Mouse (Mus musculus) hindbrain, embryonic 12.5 days (tissue): Measurements from ENCODE around the gene Rnf121. TPM values are rescaled to one million over a fixed set of nuclear protein-coding genes. Genes with fewer than 3 reads are reported as not detected.
"Not testable (repeated sequence)": the region's sequence is repeated elsewhere in the genome, so short reads cannot be mapped to it uniquely, and the experiment has no call there.

Experiments
- ATAC-seq: fragments of 200-750 bp; cut with Nextera tagmentation; 2 replicates; pipeline ENCODE4 v1.8.0; 2017; ENCODE audit warnings: moderate TSS enrichment; ENCODE audit not compliant: low FRiP score
- H3K27ac ChIP-seq: fragments of 300-500 bp; sonication (generic); 2 replicates; pipeline ENCODE4 v1.5.1; 2016; ENCODE audit warnings: mild to moderate bottlenecking
- H3K27me3 ChIP-seq: fragments of 300-500 bp; sonication (generic); 2 replicates; pipeline ENCODE4 v1.6.1; 2016; ENCODE audit warnings: mild to moderate bottlenecking
- H3K36me3 ChIP-seq: fragments of 300-500 bp; sonication (generic); 2 replicates; pipeline ENCODE4 v1.6.1; 2016; ENCODE audit warnings: mild to moderate bottlenecking
- H3K4me1 ChIP-seq: fragments of 300-500 bp; sonication (generic); 2 replicates; pipeline ENCODE4 v1.6.1; 2016
- H3K4me2 ChIP-seq: fragments of 300-500 bp; sonication (generic); replicated peaks from 2 replicates; pipeline ENCODE4 v1.6.1; 2016; ENCODE audit warnings: mild to moderate bottlenecking
- H3K4me3 ChIP-seq: fragments of 300-500 bp; sonication (generic); 2 replicates; pipeline ENCODE4 v1.5.1; 2016; ENCODE audit warnings: mild to moderate bottlenecking
- H3K9ac ChIP-seq: fragments of 300-500 bp; sonication (generic); 2 replicates; pipeline ENCODE4 v1.6.1; 2016; ENCODE audit warnings: mild to moderate bottlenecking, moderate library complexity
- H3K9me3 ChIP-seq: fragments of 300-500 bp; sonication (generic); replicated peaks from 2 replicates; pipeline ENCODE4 v1.6.1; 2016; ENCODE audit warnings: mild to moderate bottlenecking
- WGBS: fragments of 180-500 bp; shearing (Covaris S2); methylation state at CpG from one replicate; pipeline ENCODE4 v1.1.7; 2016; 5-methylcytosine and 5-hydroxymethylcytosine counted together
- polyA plus RNA-seq: library from polyadenylated mRNA; unstranded; fragments of >200 nt; fragmentation: Nextera tagmentation; extraction: Ambion mirVana; gene quantifications from 2 replicates; pipeline ENCODE4 v1.2.1, GENCODE M21; 2016

Rnf121 gene
- polyA plus RNA-seq, 1 experiment from 2014 or later, result 29.2 TPM

DNA sequence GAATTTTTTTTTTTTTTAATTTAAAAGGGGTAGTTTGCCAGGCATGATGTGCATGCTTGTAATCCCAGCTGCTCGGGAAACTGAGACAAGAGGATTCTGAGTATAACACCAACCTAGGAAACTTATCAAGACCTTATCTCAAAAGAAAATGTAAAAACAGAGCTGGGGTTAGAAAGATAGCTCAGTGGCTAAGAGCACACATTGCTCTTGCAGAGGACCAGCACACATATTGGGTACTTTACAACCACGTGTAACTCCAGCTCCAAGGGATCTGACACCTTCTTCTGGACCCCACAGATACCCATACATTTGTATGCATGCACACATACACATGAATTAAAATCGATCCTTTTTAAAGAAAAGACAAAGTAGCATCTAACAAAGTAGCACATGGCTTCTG is 3.9 kb downstream of the Rnf121 start:
- Histone ChIP-seq H3K27me3 (no peaks in the 10 kb centered on the region), H3K4me1 (peaks cover 25% of the 10 kb centered on the region), H3K4me2 (no peak overlapping the region), H3K9ac (no peak overlapping the region), H3K27ac (no peak overlapping the region), H3K4me3 (no peak overlapping the region), H3K9me3 (no peaks in the 10 kb centered on the region), H3K36me3 (peaks cover 23% of the 10 kb centered on the region; the same call in 1 of the 2 replicates)
- WGBS, result 95% methylated on average over 3 of the region's 3 CpGs
- no peak for ATAC-seq

DNA sequence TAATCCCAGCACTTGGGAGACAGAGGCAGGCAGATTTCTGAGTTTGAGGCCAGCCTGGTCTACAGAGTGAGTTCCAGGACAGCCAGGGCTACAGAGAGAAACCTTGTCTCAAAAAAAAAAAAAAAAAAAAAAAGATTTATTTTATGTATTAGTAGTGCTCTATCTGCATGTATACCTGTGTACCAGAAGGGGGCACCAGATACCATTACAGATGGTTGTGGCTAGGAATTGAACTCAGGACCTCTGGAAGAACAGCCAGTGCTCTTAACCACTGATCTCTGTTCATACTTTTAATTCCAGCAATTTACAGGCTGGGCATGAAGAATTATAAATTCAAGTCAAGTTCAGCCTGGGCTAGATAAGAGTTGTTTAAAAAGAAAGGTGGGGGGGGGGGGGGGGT is 16.7 kb downstream of the Rnf121 start:
- not testable (repeated sequence) for H3K27ac ChIP-seq, H3K27me3 ChIP-seq, H3K4me3 ChIP-seq, H3K9ac ChIP-seq, ATAC-seq, H3K4me1 ChIP-seq, H3K4me2 ChIP-seq, H3K9me3 ChIP-seq
- peaks cover 15% of the 10 kb centered on the region; the same call in 1 of the 2 replicates for H3K36me3 ChIP-seq

DNA sequence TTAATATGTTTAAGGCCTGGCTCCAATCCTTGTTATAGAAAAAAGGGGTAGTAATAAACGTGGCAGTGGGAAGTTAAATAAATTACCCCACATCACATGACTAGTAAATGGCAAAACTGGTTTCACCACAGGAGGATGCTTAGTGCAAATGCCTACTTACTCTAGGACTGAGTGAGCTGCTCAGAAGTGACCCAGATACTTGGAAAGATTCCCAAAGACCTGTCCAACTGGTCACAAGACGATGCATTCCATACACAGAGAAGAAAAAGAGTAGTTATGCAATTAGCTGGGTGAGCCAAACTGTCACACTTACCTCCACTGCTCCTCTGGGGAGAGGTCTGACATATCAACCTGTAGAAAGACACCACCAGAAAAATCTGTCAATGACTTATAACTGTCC is 23.0 kb downstream of the Rnf121 start:
- H3K4me3 ChIP-seq, result no peak overlapping the region
- peaks cover 36% of the 10 kb centered on the region for H3K36me3 ChIP-seq
- 84% methylated on average over 2 of the region's 2 CpGs for WGBS
- H3K9me3 ChIP-seq, result no peaks in the 10 kb centered on the region
- H3K4me2 ChIP-seq, result no peak overlapping the region
- H3K27me3 ChIP-seq, result no peaks in the 10 kb centered on the region
- ATAC-seq, result no peak
- H3K9ac ChIP-seq, result no peak overlapping the region
- H3K27ac ChIP-seq, result no peak overlapping the region
- no peaks in the 10 kb centered on the region for H3K4me1 ChIP-seq

DNA sequence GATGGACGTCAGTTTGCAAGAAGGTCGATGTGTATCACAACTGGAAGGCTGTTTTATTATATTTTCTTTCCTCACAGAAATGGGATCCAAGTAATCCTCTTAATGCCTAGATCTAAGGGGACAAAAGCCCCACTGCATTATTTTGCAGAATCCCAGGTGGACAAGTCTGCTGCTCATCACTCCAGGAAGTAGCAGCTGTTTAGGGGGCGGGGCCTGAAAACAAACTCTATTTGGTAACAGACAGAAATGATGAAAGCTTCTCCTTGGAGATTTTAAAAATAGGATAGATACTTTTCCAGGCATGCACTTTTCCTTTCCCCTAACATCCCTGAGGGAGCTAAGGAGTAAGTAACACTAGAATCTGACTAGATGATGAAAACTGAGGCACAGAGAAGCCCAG is 28.0 kb downstream of the Rnf121 start:
- H3K36me3 ChIP-seq, result peaks cover 78% of the 10 kb centered on the region
- H3K9ac ChIP-seq, result no peak overlapping the region
- H3K27me3 ChIP-seq, result no peaks in the 10 kb centered on the region
- H3K4me2 ChIP-seq, result no peak overlapping the region
- 96% methylated on average over 3 of the region's 3 CpGs for WGBS
- H3K9me3 ChIP-seq, result no peaks in the 10 kb centered on the region
- no peak overlapping the region for H3K4me3 ChIP-seq
- no peaks in the 10 kb centered on the region for H3K4me1 ChIP-seq
- no peak for ATAC-seq
- no peak overlapping the region for H3K27ac ChIP-seq

DNA sequence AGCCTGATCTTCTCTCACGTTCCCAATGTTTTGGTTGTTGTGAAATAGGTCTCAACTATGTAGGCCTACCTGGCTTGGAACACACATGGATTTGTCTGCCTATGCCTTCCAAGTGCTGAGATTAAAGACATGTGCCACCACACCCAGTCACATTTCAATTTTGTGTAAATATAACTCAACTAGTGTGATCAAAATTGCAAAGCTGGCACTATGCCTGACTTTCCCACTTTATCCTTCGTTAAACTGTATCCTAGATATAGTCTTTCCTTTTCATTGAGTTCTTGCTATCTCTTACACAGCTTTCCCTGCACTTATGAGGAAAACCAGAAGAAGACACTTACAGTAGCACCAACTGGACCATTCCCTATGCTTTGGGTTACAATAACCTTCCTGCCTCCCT is 29.7 kb downstream of the Rnf121 start:
- Histone ChIP-seq H3K4me3 (no peak overlapping the region), H3K27me3 (no peaks in the 10 kb centered on the region), H3K4me2 (no peak overlapping the region), H3K9me3 (no peaks in the 10 kb centered on the region), H3K9ac (no peak overlapping the region), H3K36me3 (peaks cover 90% of the 10 kb centered on the region), H3K27ac (no peak overlapping the region), H3K4me1 (no peaks in the 10 kb centered on the region)
- no peak for ATAC-seq
- 99% methylated on average over 2 of the region's 2 CpGs for WGBS

DNA sequence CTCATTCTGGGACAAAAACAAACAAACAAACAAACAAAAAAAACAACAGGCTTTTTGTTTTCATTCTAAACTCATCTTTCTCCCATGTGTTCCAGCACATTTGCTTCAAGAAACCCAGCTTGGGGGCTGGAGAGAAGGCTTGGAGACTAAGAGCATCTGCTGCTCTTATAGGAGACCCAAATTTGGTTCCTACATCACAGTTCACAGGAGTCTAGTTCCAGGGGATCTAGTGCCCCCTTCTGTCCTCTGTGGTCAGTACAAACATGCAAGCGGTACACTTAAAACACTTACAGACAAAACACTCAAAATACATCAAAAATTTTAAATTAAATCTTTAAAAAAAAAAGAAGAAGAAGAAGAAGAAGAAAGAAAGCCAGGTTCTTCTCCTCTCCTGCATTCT is 30.4 kb downstream of the Rnf121 start:
- Histone ChIP-seq H3K4me2 (no peak overlapping the region), H3K9ac (no peak overlapping the region), H3K27ac (no peak overlapping the region), H3K27me3 (no peaks in the 10 kb centered on the region), H3K9me3 (no peaks in the 10 kb centered on the region), H3K4me3 (no peak overlapping the region), H3K36me3 (peaks cover 93% of the 10 kb centered on the region), H3K4me1 (no peaks in the 10 kb centered on the region)
- ATAC-seq, result no peak
- WGBS, result 93% methylated on average over 1 of the region's 1 CpGs

DNA sequence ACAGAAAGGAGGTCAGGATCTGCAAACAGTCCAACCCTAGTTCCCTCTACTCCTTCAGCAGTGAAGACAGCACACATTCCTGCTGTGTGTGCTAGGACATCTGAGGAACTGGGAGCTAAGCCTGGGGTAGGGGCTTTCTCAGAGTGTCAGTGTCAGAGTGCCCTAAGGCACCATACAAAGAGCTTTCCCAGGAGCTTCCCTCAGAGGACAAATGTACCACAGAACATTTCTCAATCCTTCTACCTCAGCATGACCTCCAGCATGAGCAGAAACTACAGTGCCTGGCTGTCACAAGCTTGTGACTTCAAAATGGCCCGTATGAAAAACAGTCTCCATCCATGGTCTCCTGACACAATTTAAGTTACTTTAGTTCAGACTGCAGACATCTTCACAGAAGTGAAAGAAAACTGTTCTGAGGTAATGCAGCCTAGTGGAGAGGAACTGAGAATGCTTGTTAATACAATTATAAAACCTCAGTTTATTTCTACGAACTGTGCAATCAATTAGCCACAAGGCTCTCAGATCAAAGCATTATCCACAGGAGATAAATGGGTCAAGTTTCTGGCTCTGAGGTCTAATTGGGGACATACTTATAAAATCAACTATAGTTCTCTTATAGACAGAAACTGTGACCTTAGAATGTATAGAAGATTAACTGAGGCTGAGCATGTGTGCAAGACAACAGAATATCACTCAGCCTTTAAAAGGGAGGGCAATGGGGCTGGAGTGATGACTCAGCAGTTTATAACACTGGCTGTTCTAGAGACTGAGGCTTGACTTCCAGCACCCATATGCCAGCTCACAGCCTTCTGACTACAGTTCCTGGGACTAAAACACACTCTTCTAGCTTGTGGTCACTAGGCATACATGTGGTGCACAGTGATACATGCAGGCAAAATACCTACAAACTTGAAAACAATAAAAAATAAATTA is 39.8 kb downstream of the Rnf121 start:
- H3K4me3 ChIP-seq, result no peak overlapping the region
- H3K36me3 ChIP-seq, result peaks cover 66% of the 10 kb centered on the region
- no peak overlapping the region for H3K4me2 ChIP-seq
- H3K27me3 ChIP-seq, result no peaks in the 10 kb centered on the region
- H3K27ac ChIP-seq, result no peak overlapping the region
- WGBS, result 90% methylated on average over 2 of the region's 2 CpGs
- no peak for ATAC-seq
- H3K4me1 ChIP-seq, result no peaks in the 10 kb centered on the region
- no peak overlapping the region for H3K9ac ChIP-seq
- no peaks in the 10 kb centered on the region for H3K9me3 ChIP-seq

DNA sequence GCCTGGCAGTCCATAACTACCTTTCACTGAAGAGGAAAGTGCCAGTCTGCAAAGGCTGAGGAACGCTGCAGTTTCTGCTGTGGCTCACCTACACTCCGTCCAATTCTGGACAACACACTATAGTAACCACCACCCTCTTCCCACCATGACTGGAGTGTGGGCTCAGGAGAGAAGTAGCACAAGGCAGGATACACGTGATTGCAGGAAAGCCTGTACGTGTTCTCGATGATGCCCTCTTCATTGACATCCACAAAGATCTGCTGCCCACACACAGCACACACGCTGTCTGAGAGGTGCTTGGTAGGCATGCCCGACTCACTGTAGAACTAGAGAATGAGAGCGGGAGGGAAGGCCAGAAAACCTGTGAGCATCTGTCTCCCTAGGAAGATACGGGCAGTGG is 41.4 kb downstream of the Rnf121 start:
- H3K4me1 ChIP-seq, result no peaks in the 10 kb centered on the region
- no peak overlapping the region for H3K9ac ChIP-seq
- no peak overlapping the region for H3K27ac ChIP-seq
- H3K9me3 ChIP-seq, result no peaks in the 10 kb centered on the region
- H3K36me3 ChIP-seq, result peaks cover 70% of the 10 kb centered on the region
- no peak for ATAC-seq
- WGBS, result 96% methylated on average over 9 of the region's 9 CpGs
- no peak overlapping the region for H3K4me3 ChIP-seq
- no peak overlapping the region for H3K4me2 ChIP-seq
- no peaks in the 10 kb centered on the region for H3K27me3 ChIP-seq

DNA sequence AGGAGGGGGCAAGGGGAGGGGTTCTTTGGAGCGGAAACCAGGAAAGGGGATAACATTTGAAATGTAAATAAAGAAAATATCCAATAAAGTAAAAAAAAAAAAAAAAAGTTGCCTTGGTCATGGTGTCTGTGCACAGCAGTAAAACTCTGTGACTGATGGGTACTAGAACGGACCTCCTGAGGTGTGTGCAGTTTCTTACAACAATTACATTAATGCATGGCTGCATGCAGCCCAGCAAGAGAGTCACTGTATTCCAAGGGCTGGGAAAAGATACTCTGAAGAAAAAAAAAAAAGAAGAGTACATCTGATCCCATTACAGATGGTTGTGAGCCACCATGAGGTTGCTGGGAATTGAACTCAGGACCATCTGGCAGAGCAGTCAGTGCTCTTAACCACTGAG is 44.3 kb downstream of the Rnf121 start:
- H3K4me2 ChIP-seq, result not testable (repeated sequence)

DNA sequence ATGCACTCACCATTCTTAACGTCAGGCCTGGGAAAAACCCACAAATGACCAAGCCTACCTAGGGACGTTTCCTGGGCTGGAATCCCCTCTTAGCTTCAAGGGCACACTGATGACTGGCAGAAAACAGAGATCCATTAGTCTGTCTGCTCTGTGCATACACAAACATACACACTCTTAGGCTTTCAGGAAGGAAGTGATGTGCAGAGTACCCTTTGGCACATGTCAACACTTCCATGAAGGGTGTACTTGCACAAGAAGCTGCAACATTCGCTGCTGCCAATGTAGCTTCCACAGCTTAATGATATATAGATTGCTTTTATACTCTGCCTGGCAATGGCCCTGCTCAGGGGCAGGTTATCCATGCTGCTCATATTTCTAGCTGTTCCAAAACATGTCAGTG is 45.9 kb downstream of the Rnf121 start:
- H3K9ac ChIP-seq, result no peak overlapping the region
- H3K36me3 ChIP-seq, result peaks cover 94% of the 10 kb centered on the region
- H3K9me3 ChIP-seq, result no peaks in the 10 kb centered on the region
- no peak overlapping the region for H3K4me3 ChIP-seq
- no peak overlapping the region for H3K4me2 ChIP-seq
- no peaks in the 10 kb centered on the region for H3K4me1 ChIP-seq
- H3K27ac ChIP-seq, result 0 out of 2 replicates have a peak overlapping the region, but pooled peaks have one; percentile 1
- H3K27me3 ChIP-seq, result no peaks in the 10 kb centered on the region
- no peak for ATAC-seq
- 72% methylated on average over 3 of the region's 3 CpGs for WGBS

More for the DNA sequence above, 44.3 kb downstream of the Rnf121 start:
- not testable (repeated sequence) for H3K9ac ChIP-seq, H3K4me1 ChIP-seq, H3K27ac ChIP-seq, H3K27me3 ChIP-seq, ATAC-seq, H3K9me3 ChIP-seq, H3K4me3 ChIP-seq
- peaks cover 81% of the 10 kb centered on the region for H3K36me3 ChIP-seq
- 93% methylated on average over 2 of the region's 2 CpGs for WGBS

DNA sequence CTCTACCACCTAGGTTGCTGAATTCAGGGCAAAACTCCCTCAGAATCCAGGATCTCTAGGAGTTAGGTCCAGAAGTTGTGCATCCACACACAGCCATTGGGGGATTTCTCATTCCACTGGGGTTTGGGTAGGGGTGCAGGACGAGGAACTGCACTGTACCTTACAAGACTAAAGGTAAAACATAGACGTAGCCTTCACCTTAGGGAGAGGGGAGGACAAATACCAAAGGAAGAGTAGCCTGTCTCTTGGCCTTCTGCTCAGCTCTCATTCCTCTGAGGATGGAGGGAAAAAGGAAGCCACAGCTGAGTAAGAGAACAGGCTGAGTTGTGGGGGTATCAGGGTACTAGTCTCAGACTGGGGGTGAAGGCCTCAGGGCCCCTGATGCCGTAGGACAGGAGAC is 46.7 kb downstream of the Rnf121 start, which contains the start of gene Il18bp:
TSS of gene Il18bp (minus strand) at position 101 of the 400 bp plus-strand sequence.
- peaks cover 95% of the 10 kb centered on the region for H3K36me3 ChIP-seq
- no peaks in the 10 kb centered on the region for H3K9me3 ChIP-seq
- peak within 1 kb of the TSS; percentile 1; the same call in 1 of the 2 replicates for H3K27ac ChIP-seq
- H3K4me2 ChIP-seq, result no peak within 1 kb of the TSS
- no peaks in the 10 kb centered on the region for H3K27me3 ChIP-seq
- no peak for ATAC-seq
- no peak within 1 kb of the TSS for H3K9ac ChIP-seq
- H3K4me1 ChIP-seq, result no peaks in the 10 kb centered on the region
- no peak within 1 kb of the TSS for H3K4me3 ChIP-seq
- WGBS, result 87% methylated on average over 3 of the region's 3 CpGs

DNA sequence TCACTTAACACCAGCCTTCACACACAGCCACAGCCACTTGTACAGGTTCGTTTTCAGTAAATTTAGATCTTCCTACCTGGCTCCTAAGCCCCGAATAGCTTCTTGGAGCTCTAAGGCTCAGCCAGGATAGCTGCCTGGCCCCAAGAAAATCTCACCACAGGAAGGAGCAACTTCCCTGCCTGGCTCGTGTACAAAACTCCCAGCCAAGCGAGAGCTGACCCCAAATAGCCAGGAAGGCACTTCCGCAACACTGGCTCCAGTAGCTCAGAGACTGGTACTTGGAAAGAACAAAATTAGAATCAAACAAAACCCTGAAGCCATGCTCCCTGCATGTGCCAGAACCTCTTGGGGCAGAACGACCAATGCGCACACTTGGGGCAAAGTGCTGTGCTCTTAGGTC is 47.2 kb downstream of the Rnf121 start:
- Histone ChIP-seq H3K36me3 (peaks cover 95% of the 10 kb centered on the region), H3K4me1 (no peaks in the 10 kb centered on the region), H3K9me3 (no peaks in the 10 kb centered on the region), H3K27ac (no peak overlapping the region; the same call in 1 of the 2 replicates), H3K4me3 (no peak overlapping the region), H3K27me3 (no peaks in the 10 kb centered on the region), H3K4me2 (no peak overlapping the region), H3K9ac (no peak overlapping the region)
- no peak for ATAC-seq
- whole genome bisulfite sequencing, result 89% methylated on average over 7 of the region's 7 CpGs

DNA sequence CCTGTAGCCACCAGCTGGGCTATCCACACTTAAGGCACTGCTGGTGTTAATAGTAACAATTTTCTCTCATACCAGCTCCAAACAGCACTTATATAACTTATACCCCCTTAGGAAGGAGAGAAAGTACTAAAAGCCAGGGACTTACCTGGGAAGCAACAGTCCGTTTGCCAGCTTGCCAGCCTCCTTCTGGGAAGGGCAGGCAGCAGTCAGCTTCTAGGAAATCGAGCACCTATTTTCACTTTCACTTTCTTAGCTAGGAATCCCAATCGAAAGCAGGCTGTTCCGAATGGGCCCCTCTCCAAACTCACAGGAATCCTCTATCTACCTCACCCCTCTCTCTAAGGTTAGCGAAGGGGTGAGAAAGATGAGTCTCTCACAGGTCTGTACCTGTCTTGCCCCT is 47.8 kb downstream of the Rnf121 start:
- Histone ChIP-seq H3K27ac (no peak overlapping the region), H3K27me3 (no peaks in the 10 kb centered on the region), H3K36me3 (peaks cover 95% of the 10 kb centered on the region), H3K4me2 (no peak overlapping the region), H3K9me3 (no peaks in the 10 kb centered on the region), H3K4me1 (no peaks in the 10 kb centered on the region), H3K9ac (no peak overlapping the region), H3K4me3 (no peak overlapping the region)
- ATAC-seq, result no peak
- 92% methylated on average over 5 of the region's 5 CpGs for WGBS
